8 mouse cellular contexts compared by ENCODE assay signal in the genomic region with DNA sequence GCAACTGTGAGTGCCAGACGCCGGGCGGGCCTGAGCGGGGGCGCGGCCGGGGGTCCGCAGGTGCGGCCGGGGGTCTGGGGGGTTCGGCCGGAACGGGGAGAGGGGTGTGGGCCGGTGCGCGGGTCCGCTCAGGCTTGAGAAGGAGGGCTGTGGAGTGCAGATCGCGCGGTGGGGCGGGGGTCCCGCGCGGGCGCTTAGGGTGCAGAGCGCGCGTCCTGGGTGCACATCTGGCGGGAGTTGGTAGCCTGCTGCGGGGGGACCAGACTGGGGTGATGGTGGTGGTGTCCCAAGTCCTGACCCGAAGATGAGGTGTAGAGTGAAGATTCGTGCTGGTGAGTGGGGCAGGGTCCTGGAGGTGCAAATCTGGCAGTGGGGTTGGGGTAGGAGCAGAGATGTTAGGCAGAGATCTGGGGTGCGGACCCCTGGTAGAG. TPM values are rescaled to one million over a fixed set of nuclear protein-coding genes. Genes with fewer than 3 reads are reported as not detected.
DNase-seq lines count a peak whose midpoint lies in the region; ATAC-seq and TF ChIP-seq lines count a peak whose summit lies in the region.

No protein-coding gene starts in this region.

- peak overlapping the region; percentile 54 for H3K4me2 ChIP-seq in kidney, embryonic 14.5 days (replicated peaks; ENCODE audit: low read depth, low read length)
- H3K4me2 ChIP-seq in forebrain, embryonic 12.5 days, result peak overlapping the region; percentile 87

- no peak for DNase-seq in kidney, postnatal 25 days
- DNase-seq in ES-E14 (ENCODE audit: low read depth, low spot score), result no peak
- DNase-seq in liver, result peak; percentile 27
- DNase-seq in cerebellum, adult 9-11 months, result no peak

- peaks cover 4% of the 10 kb centered on the region; the same call in 1 of the 2 replicates for H3K36me3 ChIP-seq in kidney, embryonic 14.5 days (ENCODE audit: control insufficient read depth, insufficient read depth, low read length)
- peaks cover 3% of the 10 kb centered on the region; the same call in 1 of the 2 replicates for H3K36me3 ChIP-seq in ES-E14 (ENCODE audit: control insufficient read depth, insufficient read depth, low read length, poor library complexity, severe bottlenecking)
- no peaks in the 10 kb centered on the region for H3K36me3 ChIP-seq in forebrain, embryonic 12.5 days (replicated peaks)

- H3K4me1 ChIP-seq in kidney, embryonic 14.5 days (ENCODE audit: control insufficient read depth, insufficient read depth, low read length), result peaks cover 14% of the 10 kb centered on the region; the same call in 1 of the 2 replicates
- peaks cover 0 to 6% of the 10 kb centered on the region in 2 experiments; a peak in 1 of 4 replicates for H3K4me1 ChIP-seq in ES-E14 (ENCODE audit: control insufficient read depth in 2 of 2, insufficient read depth in 2 of 2, low read length in 2 of 2, poor library complexity in 1 of 2)
- H3K4me1 ChIP-seq in forebrain, embryonic 12.5 days, result peaks cover 30% of the 10 kb centered on the region
- peaks cover 16% of the 10 kb centered on the region for H3K4me1 ChIP-seq in olfactory bulb, adult 2 months (ENCODE audit: control insufficient read depth, insufficient read depth, low read length)

- no peak for TF ChIP-seq CTCF in olfactory bulb, adult 2 months (IDR thresholded peaks at IDR 0.05; ENCODE audit: insufficient read depth, low read depth, low read length)

- under 1% methylated on average over 33 of the region's 33 CpGs for WGBS in kidney, embryonic 14.5 days
- WGBS in forebrain, embryonic 12.5 days, result under 1% methylated on average over 33 of the region's 33 CpGs
- WGBS in olfactory bulb, adult 2 months, result under 1% methylated on average over 33 of the region's 33 CpGs

- H3K9me3 ChIP-seq in kidney, embryonic 14.5 days (ENCODE audit: control insufficient read depth, low read length), result no peaks in the 10 kb centered on the region
- no peaks in the 10 kb centered on the region for H3K9me3 ChIP-seq in ES-E14 (ENCODE audit: control insufficient read depth, insufficient read depth, low read depth, low read length)
- H3K9me3 ChIP-seq in forebrain, embryonic 12.5 days, result no peaks in the 10 kb centered on the region

- no peaks in the 10 kb centered on the region for H3K27me3 ChIP-seq in kidney, embryonic 14.5 days (ENCODE audit: control insufficient read depth, insufficient read depth, low read length)
- peaks cover 10% of the 10 kb centered on the region; the same call in 1 of the 2 replicates for H3K27me3 ChIP-seq in forebrain, embryonic 12.5 days

- in situ Hi-C loops in ES-E14 (cut with MboI; ENCODE audit: low sequenced_read_pairs in 2 of 2, unreplicated experiment in 2 of 2), result no loop called here

- peak overlapping the region; percentile 89 for H3K27ac ChIP-seq in kidney, embryonic 14.5 days (ENCODE audit: low read depth, low read length)
- peak overlapping the region; percentile 63; the same call in 1 of the 2 replicates for H3K27ac ChIP-seq in ES-E14 (ENCODE audit: insufficient read depth, low read depth, low read length, poor library complexity, severe bottlenecking)
- H3K27ac ChIP-seq in forebrain, embryonic 12.5 days, result peak overlapping the region; percentile 87
- peak overlapping the region; percentile 68 for H3K27ac ChIP-seq in olfactory bulb, adult 2 months (ENCODE audit: insufficient read depth, low read depth, low read length)

- no peak for TF ChIP-seq POLR2A in olfactory bulb, adult 2 months (IDR thresholded peaks at IDR 0.05; ENCODE audit: insufficient read depth, low read depth, low read length)

- ATAC-seq in kidney, embryonic 14.5 days (ENCODE audit: low FRiP score, low TSS enrichment), result peak; percentile 54
- ATAC-seq in forebrain, embryonic 12.5 days (ENCODE audit: low FRiP score), result peak; percentile 66
- ATAC-seq in monocyte, adult 5-6 weeks (replicated peaks; ENCODE audit: insufficient number of reproducible peaks, low FRiP score, low TSS enrichment, poor library complexity, severe bottlenecking), result no peak

- peak overlapping the region; percentile 99 for H3K4me3 ChIP-seq in kidney, embryonic 14.5 days (ENCODE audit: low read length)
- peak overlapping the region; percentile 87 to 99 for H3K4me3 ChIP-seq in ES-E14 (ENCODE audit: insufficient read depth in 1 of 2, low read depth in 1 of 2, low read length in 2 of 2, poor library complexity in 1 of 2, severe bottlenecking in 1 of 2)
- H3K4me3 ChIP-seq in forebrain, embryonic 12.5 days (replicated peaks), result peak overlapping the region; percentile 98
- H3K4me3 ChIP-seq in olfactory bulb, adult 2 months (ENCODE audit: insufficient read depth, low read depth, low read length), result peak overlapping the region; percentile 88

- peak overlapping the region; percentile 98 for H3K9ac ChIP-seq in kidney, embryonic 14.5 days (ENCODE audit: low read depth, low read length)
- peak overlapping the region; percentile 99 for H3K9ac ChIP-seq in ES-E14 (ENCODE audit: insufficient read depth, low read depth, low read length, poor library complexity, severe bottlenecking)
- H3K9ac ChIP-seq in forebrain, embryonic 12.5 days, result peak overlapping the region; percentile 97

TF ChIP-seq in ES-E14, 5 proteins besides CTCF, POLR2A, EP300 and RAD21:
- TF ChIP-seq CHD2 (IDR thresholded peaks at IDR 0.05; ENCODE audit: low read depth, low read length) (no peak), MAFK (IDR thresholded peaks at IDR 0.05; ENCODE audit: insufficient read depth, low read depth, low read length) (no peak)

RNA-seq across cellular contexts. Expression of a gene that starts 0.5 kb away (rescaled TPM):
- 47.0 and 76.3 TPM in 2 replicates for polyA plus RNA-seq in kidney, embryonic 14.5 days (2014; fragmentation: Nextera tagmentation; extraction: Ambion mirVana)
- 98.8 and 103 TPM in 2 replicates for total RNA-seq in ES-E14 (2012; rRNA removed)
- polyA plus RNA-seq in forebrain, embryonic 12.5 days (2016; fragmentation: Nextera tagmentation; extraction: Ambion mirVana), result 106 and 112 TPM in 2 replicates
- polyA plus RNA-seq in olfactory bulb, adult 2 months (2012; ENCODE audit: insufficient read depth, insufficient read length, low replicate concordance, missing spikeins), result not detected in 2 replicates
- total RNA-seq in monocyte, adult 5-6 weeks (2017), result 39.0 to 52.7 TPM (median 48.6 TPM) in 3 replicates

RNA-seq across cellular contexts. Expression of a gene that starts 22.8 kb away (rescaled TPM):
- 28.9 and 38.8 TPM in 2 replicates for polyA plus RNA-seq in kidney, embryonic 14.5 days (2014; fragmentation: Nextera tagmentation; extraction: Ambion mirVana)
- 30.1 and 46.1 TPM in 2 replicates for total RNA-seq in ES-E14 (2012; rRNA removed)
- 24.0 and 24.2 TPM in 2 replicates for polyA plus RNA-seq in forebrain, embryonic 12.5 days (2016; fragmentation: Nextera tagmentation; extraction: Ambion mirVana)
- not detected in 2 replicates for polyA plus RNA-seq in olfactory bulb, adult 2 months (2012; ENCODE audit: insufficient read depth, insufficient read length, low replicate concordance, missing spikeins)
- 10.4 to 19.8 TPM (median 13.9 TPM) in 3 replicates for total RNA-seq in monocyte, adult 5-6 weeks (2017)
